Mouse (Mus musculus) gastrocnemius, postnatal 4 days (tissue): ENCODE results near the gene Gm37240. TPM values are rescaled to one million over a fixed set of nuclear protein-coding genes. Genes with fewer than 3 reads are reported as not detected.

Experiments used
- DNase-seq, 2 experiments: peaks; one replicate each; pipeline ENCODE4 v3.0.0; 2021 to 2022; ENCODE audit warnings: low spot score in 2 of 2, mixed read lengths in 2 of 2
- total RNA-seq, 2 experiments: library from RNA; stranded (reverse); gene quantifications; 2 replicates each; pipeline ENCODE4 v1.2.3; 2021

Gm37240 gene
- total RNA-seq, 2 experiments from 2014 or later = 26.2 to 28.4 TPM

- no peak for DNase-seq
Observed at GRCm38 (mm10) chr3:85518668-85519067, 368.6 kb downstream of the Gm37240 start.

GRCm38 (mm10) chr3:85518072-85518471 is 369.2 kb downstream of the Gm37240 start:
- DNase-seq = no peak

DNA sequence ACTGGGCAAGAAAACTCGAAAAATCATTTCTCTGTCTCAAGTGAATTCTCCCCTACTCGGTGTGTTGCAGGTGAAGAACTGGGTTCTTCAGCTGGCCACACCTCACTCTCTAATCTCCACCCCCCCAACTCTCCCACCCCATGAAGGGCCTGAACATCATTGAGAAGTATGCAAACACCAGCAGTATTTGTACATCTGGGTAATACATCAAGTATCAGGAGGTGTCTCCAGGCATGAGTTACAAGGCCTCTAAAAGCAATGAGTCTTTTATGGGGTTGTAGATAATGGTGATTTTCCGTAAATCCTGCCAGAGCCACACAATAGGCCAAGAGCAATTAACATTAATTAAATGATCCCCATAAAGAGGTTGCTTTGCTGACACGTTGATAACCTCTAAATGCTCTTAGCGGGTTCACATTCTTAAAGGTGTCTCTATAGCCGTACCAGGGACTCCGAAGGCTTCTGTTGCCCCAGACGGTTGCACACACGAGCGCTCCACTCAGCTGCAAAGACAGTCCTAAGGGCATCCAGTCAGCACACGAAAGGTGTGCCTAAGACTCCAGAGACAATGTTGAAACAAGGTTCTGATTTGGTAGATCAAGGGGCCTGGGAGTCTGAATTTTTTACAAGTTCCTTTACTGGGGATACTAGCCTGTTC is 370.4 kb downstream of the Gm37240 start:
- DNase-seq = no peak

GRCm38 (mm10) chr3:85514700-85515099 is 372.6 kb downstream of the Gm37240 start:
- DNase-seq = no peak

DNA sequence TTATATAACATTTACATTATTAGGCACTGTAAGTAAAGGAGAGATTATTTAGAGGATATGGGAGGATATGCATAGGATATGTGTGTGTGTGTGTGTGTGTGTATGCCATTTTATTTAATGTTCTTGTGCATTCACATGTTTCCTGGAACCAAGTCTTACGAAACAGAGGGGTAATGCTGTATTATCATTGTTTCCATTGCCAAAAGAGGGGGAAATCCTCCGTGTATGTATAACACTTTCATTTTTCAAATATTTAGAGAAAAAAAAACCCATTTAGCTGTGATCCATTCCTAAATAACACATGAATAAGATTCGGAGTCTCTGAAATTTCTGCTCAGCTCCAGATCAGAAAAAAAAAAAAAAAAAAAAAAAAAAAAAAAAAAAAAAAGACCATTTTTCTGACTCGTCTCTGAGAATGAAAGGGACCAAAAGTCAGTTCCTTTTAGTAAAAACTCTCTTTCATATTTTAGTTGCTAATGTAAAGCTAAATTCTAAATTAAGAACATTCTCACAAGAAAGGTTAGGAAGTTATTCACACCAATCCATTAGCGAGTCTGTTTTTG is 378.5 kb downstream of the Gm37240 start:
- no peak for DNase-seq

GRCm38 (mm10) chr3:85500096-85500495 is 387.2 kb downstream of the Gm37240 start:
- DNase-seq = no peak

DNA sequence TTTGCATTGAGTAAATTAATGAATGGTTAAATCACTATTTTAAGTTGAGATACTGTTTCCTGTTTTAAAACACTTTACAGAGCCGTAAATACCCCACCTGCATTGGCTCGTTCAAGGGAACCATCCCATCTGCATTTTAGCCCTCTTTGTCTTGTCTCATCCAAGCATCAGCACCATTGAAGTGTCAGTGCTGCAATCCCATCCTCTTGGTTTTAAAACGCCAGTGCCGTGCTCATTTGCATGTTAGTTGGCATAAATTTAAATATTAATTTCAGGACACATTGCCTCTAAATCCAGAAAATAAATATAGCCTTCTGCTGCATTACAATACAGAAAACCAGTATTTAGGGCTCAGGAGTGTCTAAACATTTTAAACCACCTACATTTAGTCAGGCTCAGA is 391.2 kb downstream of the Gm37240 start:
- DNase-seq = no peak

- no peak for DNase-seq
Observed at GRCm38 (mm10) chr3:85493796-85494195, 393.5 kb downstream of the Gm37240 start.

- DNase-seq = no peak
Observed at GRCm38 (mm10) chr3:85490204-85490603, 397.1 kb downstream of the Gm37240 start.

DNA sequence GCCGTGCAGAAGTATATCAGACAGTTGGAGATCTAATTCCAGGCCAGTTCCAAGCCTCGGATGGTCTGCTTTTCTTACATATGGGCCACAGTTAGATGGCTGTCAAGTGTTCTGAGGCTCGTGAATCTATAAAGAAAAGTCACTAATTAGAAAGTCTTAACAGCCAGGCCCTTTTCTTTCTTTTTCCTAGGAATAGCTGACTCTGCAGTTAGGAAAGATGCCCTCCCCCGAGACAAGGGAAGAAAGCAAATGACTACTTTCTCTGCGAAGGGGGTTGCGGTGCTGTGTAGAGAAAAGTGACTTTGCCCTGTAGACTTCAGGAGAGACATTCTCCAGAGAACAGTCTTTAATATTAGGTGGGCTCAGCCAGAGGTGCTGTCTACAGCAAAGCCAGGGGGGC is 399.9 kb downstream of the Gm37240 start:
- no peak for DNase-seq

- no peak for DNase-seq
Observed at GRCm38 (mm10) chr3:85485536-85486190, 401.7 kb downstream of the Gm37240 start.

DNA sequence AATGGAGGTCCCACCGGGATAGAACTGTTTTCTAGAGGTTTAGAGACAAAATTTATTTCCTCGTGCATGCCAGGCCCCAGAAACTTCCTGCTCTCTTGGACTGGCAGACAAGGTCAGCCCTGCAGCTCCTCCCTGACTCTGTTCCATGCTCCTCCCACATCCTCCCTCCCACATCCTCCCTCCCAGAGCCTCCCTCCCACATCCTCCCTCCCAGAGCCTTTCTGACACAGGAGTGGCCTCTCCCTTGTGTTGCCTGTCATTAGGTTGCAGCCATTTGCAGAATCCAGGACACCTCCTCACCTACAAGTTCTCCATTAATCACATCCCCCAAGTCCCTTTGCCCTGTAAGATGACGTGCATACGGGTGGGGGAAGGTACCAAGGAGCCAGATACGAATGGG is 404.7 kb downstream of the Gm37240 start:
- DNase-seq = no peak

GRCm38 (mm10) chr3:85480638-85481037 is 406.7 kb downstream of the Gm37240 start:
- DNase-seq = no peak

DNA sequence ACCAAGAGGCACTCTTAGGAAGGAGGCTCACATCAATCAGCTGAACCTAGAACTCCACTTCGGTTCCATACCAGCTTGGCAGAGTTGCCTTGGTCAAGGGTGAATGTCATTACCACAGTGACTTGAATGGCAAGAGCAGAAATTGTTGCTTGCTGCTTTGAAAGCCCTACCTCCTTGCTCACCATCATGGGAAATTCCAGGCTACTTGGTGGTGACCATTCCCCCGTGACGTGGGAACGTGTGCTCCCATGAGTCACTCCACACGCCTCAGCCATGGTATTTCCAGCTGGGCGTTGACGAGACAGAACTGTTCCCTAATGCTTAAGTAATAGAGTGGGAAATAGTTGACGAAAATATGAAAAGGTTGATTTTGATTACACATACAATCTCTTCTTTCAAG is 408.6 kb downstream of the Gm37240 start:
- no peak for DNase-seq

DNA sequence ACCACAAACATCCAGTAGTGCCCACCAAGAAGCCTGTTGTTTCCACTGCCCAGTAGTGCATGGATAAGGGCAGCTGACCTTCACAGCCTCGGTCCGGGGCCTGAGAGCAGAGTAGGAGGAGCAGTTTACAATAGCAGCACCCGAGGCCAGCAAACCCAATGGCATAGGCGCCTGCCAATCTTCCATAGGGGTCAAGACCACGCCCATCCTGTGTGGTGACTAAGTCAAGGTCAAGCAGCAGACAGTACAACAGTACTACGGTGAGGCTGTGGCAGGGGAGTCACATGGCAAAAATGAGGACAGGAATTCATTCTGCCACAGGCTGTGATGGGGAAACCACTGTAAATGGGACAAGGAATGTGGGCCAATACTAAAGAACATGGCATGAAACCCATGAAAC is 417.6 kb downstream of the Gm37240 start:
- no peak for DNase-seq

GRCm38 (mm10) chr3:85468995-85469394 is 418.3 kb downstream of the Gm37240 start:
- DNase-seq = no peak

GRCm38 (mm10) chr3:85465283-85466025 is 421.9 kb downstream of the Gm37240 start:
- no peak for DNase-seq

DNA sequence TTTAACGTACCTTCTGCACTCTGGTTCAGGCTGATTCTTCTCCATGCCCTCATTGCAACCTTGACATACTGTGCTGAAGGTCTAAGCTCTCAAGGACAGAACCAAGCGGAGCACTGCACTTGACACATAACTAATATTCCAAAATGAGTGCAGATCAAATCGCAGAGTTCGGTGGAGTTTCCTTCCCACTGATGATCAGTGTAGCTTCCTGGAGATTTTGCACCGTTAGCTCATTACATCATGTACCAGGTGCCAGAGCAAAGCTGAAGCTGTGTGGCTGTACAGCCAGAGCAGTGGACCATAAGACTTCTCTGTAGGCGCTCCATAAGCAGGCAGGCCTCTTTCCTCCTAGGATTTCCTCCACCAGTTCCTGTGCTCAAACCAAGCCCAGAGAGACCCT is 427.3 kb downstream of the Gm37240 start:
- no peak for DNase-seq

DNA sequence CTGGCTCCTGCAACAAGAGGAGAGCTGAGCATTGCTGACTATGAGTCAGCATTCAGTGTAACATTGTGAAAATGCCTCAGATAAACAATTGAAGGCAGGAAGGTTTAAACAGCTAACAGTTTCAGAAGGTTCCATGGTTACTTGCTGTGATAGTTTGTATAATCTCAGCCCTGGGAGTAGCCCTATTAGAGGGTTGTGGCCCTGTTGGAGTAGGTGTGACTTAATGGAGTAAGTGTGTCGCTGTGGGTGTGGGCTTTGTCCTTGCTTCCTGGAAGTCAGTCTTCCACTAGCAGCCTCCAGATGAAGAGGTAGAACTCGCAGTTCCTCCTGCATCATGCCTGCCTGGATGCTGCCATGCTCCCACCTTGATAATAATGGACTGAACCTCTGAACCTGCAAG is 430.3 kb downstream of the Gm37240 start:
- DNase-seq = no peak

- DNase-seq = no peak
Observed at GRCm38 (mm10) chr3:85455453-85455852, 431.9 kb downstream of the Gm37240 start.

DNA sequence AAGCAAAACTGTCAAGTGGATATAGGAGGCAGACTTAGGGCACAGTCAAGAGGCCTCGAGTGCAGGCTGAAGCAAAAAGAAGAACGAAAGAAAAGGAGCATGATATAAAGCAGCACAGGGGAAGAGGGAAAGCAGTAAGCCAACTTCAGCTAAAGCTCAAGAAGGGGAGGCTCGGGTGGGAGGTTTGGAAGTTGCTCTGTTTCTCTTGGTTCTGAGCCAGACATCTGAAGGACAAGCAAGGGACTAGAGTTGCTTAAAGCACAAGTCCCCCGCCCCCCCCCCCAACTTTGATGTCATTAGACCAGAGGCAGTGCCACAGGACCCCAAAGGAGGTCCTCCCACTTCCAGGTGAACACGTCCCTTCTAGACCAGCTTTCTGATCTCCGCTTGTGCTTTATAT is 433.3 kb downstream of the Gm37240 start:
- DNase-seq = no peak

GRCm38 (mm10) chr3:85449461-85449860 is 437.9 kb downstream of the Gm37240 start:
- no peak for DNase-seq
